Mouse (Mus musculus) bone marrow, adult 2 months (tissue): ENCODE data around the gene Amh.

Experiments
- CTCF ChIP-seq: fragments of 200-500 bp; IDR thresholded peaks from 2 replicates; pipeline ENCODE4 v1.5.1; 2011; ENCODE audit warnings: low read length, control low read depth; ENCODE audit not compliant: control insufficient read depth, insufficient read depth
- POLR2A ChIP-seq: fragments of 200-500 bp; IDR thresholded peaks from 2 replicates; pipeline ENCODE4 v1.6.1; 2011; ENCODE audit warnings: low read depth, mild to moderate bottlenecking, control low read depth, low read length, borderline replicate concordance; ENCODE audit not compliant: control insufficient read depth

DNA sequence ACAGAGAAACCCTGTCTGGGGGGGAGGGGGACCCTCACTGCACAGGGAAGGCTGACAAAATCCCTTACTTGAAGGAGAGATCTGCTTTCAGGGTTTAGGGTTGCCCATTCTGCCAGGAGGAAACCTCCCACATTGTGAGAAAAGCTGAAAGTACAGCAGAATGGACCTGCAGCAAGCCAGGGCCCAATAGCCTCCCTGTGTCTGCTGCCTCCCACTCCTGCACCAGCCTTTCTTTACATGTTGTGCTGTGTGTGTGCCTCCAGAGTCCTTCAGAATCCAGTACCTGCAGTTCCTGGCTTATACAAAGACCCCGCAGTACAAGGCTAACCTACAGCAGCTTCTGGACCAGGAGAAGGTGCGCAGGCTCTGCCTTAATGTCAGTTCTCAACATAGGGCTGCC, 20.7 kb upstream of the Amh start:
- TF ChIP-seq CTCF (no peak), POLR2A (no peak)
